Mouse (Mus musculus): ENCODE measurements around the gene Grk6.

Gene Grk6

GRCm38 (mm10) chr13:55465830-55466440 is 21.1 kb downstream of the Grk6 start:
- DNase-seq: no peak

- no peak for DNase-seq
These were observed 24.1 kb downstream of the Grk6 start for GRCm38 (mm10) chr13:55468851-55469560.

GRCm38 (mm10) chr13:55470372-55470771 is 25.5 kb downstream of the Grk6 start:
- DNase-seq: peak; percentile 91

- DNase-seq: peak; percentile 81
These were observed 26.4 kb downstream of the Grk6 start for GRCm38 (mm10) chr13:55471156-55471818.

GRCm38 (mm10) chr13:55471819-55472131 is 26.9 kb downstream of the Grk6 start:
- no peak for DNase-seq

GRCm38 (mm10) chr13:55472132-55473022 is 27.5 kb downstream of the Grk6 start:
- DNase-seq: peak; percentile 62

GRCm38 (mm10) chr13:55473076-55473831 is 28.4 kb downstream of the Grk6 start:
- no peak for DNase-seq

GRCm38 (mm10) chr13:55473961-55474360 is 29.1 kb downstream of the Grk6 start:
- DNase-seq: no peak

- DNase-seq: peak; percentile 54
These were observed 29.8 kb downstream of the Grk6 start for GRCm38 (mm10) chr13:55474621-55475069.

GRCm38 (mm10) chr13:55475750-55476149 is 30.9 kb downstream of the Grk6 start:
- no peak for DNase-seq

GRCm38 (mm10) chr13:55476256-55476655 is 31.4 kb downstream of the Grk6 start:
- no peak for DNase-seq

GRCm38 (mm10) chr13:55477492-55477891 is 32.6 kb downstream of the Grk6 start:
- no peak for DNase-seq

GRCm38 (mm10) chr13:55478036-55478435 is 33.2 kb downstream of the Grk6 start:
- DNase-seq: no peak

- DNase-seq: no peak
These were observed 34.1 kb downstream of the Grk6 start for GRCm38 (mm10) chr13:55479008-55479407.

GRCm38 (mm10) chr13:55479929-55480328 is 35.1 kb downstream of the Grk6 start:
- no peak for DNase-seq

GRCm38 (mm10) chr13:55482542-55482941 is 37.7 kb downstream of the Grk6 start:
- DNase-seq: no peak

GRCm38 (mm10) chr13:55483071-55483470 is 38.2 kb downstream of the Grk6 start:
- DNase-seq: no peak

- DNase-seq: no peak
These were observed 38.7 kb downstream of the Grk6 start for GRCm38 (mm10) chr13:55483593-55483992.

- DNase-seq: no peak
These were observed 39.7 kb downstream of the Grk6 start for GRCm38 (mm10) chr13:55484520-55485088.

GRCm38 (mm10) chr13:55486029-55486794 is 41.3 kb downstream of the Grk6 start:
- no peak for DNase-seq

- DNase-seq: no peak
These were observed 42.2 kb downstream of the Grk6 start for GRCm38 (mm10) chr13:55486916-55487577.
